Mouse (Mus musculus): Measurements from ENCODE around the gene Klhl1. TPM values are rescaled to one million over a fixed set of nuclear protein-coding genes. Genes with fewer than 3 reads are reported as not detected.

Gene Klhl1
- polyA plus RNA-seq, 1 experiment: not detected

- H3K4me3 ChIP-seq (replicated peaks; ENCODE audit: extremely low read depth, low read depth, low read length): no peak overlapping the region
- H3K4me1 ChIP-seq (ENCODE audit: control insufficient read depth, insufficient read depth, low read length): no peaks in the 10 kb centered on the region
- TF ChIP-seq CTCF (IDR thresholded peaks at IDR 0.05; ENCODE audit: insufficient read depth, low read length): no peak
- TF ChIP-seq POLR2A (IDR thresholded peaks at IDR 0.05; ENCODE audit: borderline replicate concordance, extremely low read depth, low read depth, low read length): no peak
- DNase-seq: no peak
- 50% methylated on average over 3 of the region's 3 CpGs for WGBS
These were observed 453.0 kb downstream of the Klhl1 start for GRCm38 (mm10) chr14:96065884-96066283.
